Mouse (Mus musculus) C2C12 (cell line): ENCODE data around the gene Hsdl2.

Source experiments
- CEBPB ChIP-seq: IDR thresholded peaks from one replicate; pipeline ENCODE4 v1.6.1; 2011; ENCODE audit warnings: low read depth, mild to moderate bottlenecking, control low read depth, moderate library complexity
- CTCF ChIP-seq: IDR thresholded peaks from one replicate; pipeline ENCODE4 v1.5.1; 2011; ENCODE audit not compliant: control insufficient read depth, insufficient read depth, insufficient read length
- FOSL1 ChIP-seq: IDR thresholded peaks from one replicate; pipeline ENCODE4 v1.8.0; 2011; ENCODE audit warnings: mild to moderate bottlenecking, low read length; ENCODE audit not compliant: poor library complexity, insufficient read depth, severe bottlenecking
- MAX ChIP-seq: IDR thresholded peaks from one replicate; pipeline ENCODE4 v1.6.1; 2011; ENCODE audit warnings: mild to moderate bottlenecking, control low read depth
- MYOD1 ChIP-seq: IDR thresholded peaks from one replicate; pipeline ENCODE4 v1.6.1; 2011; ENCODE audit warnings: low read depth; ENCODE audit not compliant: control insufficient read depth, insufficient read length
- MYOG ChIP-seq: IDR thresholded peaks from one replicate; pipeline ENCODE4 v1.6.1; 2011; ENCODE audit not compliant: control insufficient read depth, insufficient read length; ENCODE audit errors: extremely low read depth
- USF1 ChIP-seq: IDR thresholded peaks from one replicate; pipeline ENCODE4 v1.6.1; 2011; ENCODE audit warnings: low read depth, mild to moderate bottlenecking, control low read depth, moderate library complexity

GRCm38 (mm10) chr4:59549977-59550560 lies 31.3 kb upstream of the Hsdl2 start:
- TF ChIP-seq CTCF = no peak
- TF ChIP-seq CEBPB = no peak
- TF ChIP-seq MAX = no peak
- TF ChIP-seq USF1 = no peak
- no peak for TF ChIP-seq MYOG
- TF ChIP-seq MYOD1 = no peak
- no peak for TF ChIP-seq FOSL1
